Mouse (Mus musculus) heart, postnatal 25 days (tissue): ENCODE data around the gene Tekt2. TPM values are rescaled to one million over a fixed set of nuclear protein-coding genes. Genes with fewer than 3 reads are reported as not detected.
A peak's percentile ranks its signal among the peaks of the same experiment; 100 is the strongest.

ENCODE experiments used
- DNase-seq: peaks from one replicate; pipeline ENCODE4 v3.0.0; 2022; ENCODE audit warnings: low spot score
- intact Hi-C: fragments of 180-260 bp; cut with DNase I; formaldehyde crosslinking; loops from one replicate; pipeline ENCODE4 v1.15.1; 2025
- total RNA-seq, 2 experiments: library from RNA; stranded (reverse); gene quantifications; 2 replicates each; pipeline ENCODE4 v1.2.3; 2021

Tekt2 gene
- total RNA-seq = under 1 TPM; 0.28 to 0.44 TPM

DNA sequence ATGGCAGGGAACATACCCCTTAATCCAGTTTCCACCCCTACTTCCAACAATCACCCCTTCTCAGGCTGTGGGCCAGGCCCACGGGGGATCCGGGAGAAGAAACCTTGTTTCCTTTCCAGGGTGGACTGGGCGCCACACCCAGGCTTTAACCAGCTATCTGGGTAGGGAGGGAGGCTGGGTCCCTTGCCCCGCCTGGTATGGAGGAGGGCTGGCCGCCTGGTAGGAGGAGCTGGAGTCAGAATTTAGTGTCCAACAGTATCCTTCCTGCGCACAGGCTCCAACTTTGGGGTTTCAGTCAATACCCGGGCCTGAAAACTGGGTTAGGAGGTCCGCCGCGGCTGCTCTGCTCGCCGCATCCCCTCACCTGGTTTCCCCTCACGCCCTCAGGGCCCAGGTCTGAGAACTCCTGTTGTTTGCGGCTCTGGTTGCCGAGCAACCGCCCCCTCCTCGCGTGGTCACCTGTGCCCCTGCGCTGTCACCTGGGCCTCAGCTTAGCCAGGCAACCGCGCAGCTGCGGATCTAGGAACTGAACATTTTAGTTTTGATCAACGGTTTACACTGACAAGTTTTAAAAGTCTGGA lies at the start of gene Tekt2:
Tekt2 (minus strand) TSS at position 408 of the 581 bp plus-strand sequence.
- DNase-seq = no peak
- intact Hi-C loops = no loop called here

DNA sequence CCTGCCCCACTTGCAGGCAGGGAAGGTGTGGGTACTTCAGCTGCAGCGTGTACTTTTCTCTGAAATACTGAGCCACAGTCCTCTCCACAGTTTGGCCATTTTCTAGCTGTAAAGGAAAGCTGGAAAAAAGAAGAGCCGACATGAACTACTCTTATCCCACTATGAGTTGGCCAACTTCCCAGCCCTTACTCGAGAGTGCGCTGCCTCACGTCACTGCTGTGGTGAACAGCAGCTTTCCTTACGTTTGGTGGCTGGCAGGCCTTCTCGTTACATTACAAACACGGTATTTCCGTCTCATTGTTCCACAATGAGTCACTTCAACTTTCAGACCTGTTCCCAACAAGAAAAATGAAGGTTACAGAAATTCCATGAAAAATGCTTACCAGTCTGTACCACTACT lies 46.0 kb upstream of the Tekt2 start:
- intact Hi-C loops = no loop called here
- no peak for DNase-seq

DNA sequence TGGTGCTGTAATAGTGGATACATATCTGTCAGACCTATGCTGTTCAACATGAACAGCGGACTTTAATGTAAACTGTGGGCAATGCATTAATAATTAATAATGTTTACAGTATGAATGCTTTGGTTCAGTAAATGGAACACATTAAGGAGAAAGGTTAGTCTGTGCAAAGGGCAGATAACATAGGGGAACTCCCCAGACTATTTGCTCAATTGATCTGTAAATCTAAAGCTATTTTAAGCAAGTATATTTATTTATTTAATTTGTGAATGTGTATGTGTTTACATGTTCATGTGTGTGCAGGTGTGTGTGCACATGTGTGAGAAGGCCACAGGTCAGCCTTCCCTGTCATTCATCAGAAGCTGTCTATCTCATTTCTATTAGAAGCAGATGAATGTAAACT lies 34.6 kb upstream of the Tekt2 start:
- no peak for DNase-seq
- intact Hi-C loops = no loop called here

DNA sequence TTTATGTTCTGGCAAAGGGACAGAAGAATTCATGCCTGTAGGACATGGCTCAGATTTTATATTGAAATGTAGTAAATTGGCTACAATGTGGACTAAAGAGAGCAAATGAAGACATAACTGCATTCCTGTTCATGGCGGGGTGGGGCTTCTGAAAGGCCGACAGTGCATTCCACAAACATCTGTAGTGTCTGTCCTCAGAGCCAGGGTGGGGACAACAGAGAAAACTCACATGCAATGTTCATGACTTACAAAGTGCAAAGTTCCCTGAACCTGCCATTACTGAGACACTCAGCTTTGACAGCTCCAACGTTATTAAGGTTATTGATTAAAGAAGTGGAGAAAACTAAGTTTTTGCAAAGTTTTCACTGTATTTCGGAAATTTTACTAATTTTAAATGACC lies 18.0 kb upstream of the Tekt2 start:
- intact Hi-C loops = no loop called here
- DNase-seq = no peak

DNA sequence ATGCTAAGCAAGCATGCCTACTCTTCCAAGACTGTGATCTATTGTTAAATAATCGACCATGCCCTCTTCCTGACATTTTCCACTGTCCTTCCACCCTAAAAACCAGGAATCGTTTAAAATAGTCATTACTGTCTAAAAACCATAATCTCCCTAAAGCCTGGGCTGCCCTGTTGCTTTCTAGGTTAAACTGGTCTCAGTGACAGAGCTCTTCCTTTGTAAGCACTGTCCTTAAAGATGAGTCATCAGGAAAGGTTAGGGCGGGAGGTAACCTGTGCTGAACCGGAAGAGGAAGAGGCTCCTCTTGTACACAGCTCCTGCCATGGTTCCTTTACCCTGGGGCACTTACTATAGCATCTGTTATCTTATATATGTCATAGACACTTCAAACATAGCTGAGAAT lies 14.0 kb upstream of the Tekt2 start:
- DNase-seq = no peak
- intact Hi-C loops = no loop called here

DNA sequence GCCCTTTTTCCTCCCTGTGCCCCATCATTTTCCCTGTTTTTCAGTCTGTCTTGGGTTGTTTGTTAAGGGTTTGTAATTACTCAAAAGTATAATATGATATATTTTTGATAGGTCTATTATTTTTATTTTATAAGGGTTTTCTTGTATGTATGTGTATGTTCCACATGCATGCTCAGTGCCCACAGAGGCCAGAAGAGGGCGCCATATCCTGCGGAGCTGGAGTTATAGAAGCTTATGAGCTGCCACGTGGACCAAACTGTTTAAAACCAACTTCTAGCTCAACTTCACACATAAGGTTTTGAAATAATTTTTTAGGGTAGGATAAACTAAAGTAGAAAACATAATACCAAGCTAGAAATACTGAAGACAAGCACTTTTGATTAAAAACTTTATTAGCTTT lies 6.9 kb upstream of the Tekt2 start:
- DNase-seq = no peak
- intact Hi-C loops = no loop called here

DNA sequence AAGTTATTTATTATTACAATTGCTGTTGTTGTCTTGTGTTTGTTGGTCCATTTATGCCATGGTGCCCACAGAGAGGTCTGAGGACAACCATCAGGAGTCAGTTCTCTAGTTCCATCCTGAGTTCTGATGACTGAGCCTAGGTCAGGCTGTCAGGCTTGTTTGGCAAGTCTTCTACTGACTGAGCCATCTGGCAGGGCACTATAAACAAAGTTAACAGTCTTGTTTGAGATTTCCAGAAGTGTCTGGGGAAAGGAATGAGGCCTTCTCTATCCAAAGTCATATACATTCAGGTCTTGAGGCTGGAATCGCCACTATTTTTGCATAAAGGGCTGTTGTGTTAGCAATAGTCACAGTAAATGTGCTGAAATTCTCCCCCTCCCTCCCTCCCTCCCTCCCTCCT lies 6.3 kb upstream of the Tekt2 start:
- no peak for DNase-seq
- intact Hi-C loops = no loop called here

DNA sequence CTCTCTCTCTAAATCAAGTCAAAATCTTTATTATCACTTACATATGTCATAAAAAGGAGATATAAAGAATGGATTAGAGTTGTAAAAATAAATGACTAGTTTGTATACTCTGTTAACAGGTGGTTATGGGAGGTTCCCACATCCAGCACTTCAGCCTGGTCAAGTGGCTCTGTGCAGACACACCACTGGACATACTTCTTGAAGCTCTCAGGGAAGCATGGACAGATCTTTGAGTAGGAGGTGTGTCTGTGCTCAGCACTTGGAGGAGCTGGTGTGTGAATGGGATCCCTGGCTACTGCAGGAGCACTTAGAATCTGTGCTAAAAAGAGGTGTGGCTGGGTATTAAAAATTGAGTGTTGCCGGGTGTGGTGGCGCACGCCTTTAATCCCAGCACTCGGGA lies 4.8 kb upstream of the Tekt2 start:
- intact Hi-C loops = no loop called here
- DNase-seq = no peak

DNA sequence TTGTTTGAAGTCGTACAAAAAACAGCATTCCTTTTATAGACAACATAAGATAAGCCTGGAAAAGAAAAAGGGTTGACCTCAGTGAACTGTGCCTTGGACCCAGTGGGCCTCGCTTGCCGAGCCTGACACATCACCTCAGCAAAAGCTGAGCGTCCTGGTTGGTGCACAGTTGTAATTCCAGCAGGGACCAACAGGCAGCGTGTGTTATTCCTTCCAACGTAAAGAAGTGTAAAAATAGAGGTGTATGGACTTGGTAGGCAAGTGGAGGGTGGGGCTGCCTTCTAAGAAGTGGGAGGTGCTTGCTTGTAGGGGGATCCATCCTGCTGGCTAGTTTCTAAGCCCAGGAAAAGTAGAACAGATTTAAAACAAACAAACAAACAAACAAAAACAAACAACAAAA lies 548 bp upstream of the Tekt2 start:
- DNase-seq = no peak
- intact Hi-C loops = no loop called here

DNA sequence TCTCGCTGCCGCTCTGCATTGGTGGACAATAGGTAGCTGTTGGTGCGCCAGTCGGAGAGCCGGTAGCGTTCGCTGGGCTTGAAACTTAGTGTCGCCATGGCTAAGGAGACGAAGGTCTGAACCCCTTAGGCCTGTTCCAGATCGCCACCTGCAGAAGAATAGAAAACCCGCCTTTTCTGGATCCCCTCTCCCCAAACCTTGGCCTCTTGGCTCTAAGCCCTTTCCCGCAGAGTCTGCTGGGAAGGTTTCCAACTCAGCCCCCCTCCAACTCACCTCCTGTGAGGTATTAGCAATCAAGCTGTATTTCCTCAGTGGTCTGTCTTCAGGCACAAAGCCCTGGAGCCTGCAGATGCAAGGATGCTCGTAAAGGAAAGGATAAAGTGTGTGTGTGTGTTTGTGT lies 627 bp downstream of the Tekt2 start:
- intact Hi-C loops = no loop called here

DNA sequence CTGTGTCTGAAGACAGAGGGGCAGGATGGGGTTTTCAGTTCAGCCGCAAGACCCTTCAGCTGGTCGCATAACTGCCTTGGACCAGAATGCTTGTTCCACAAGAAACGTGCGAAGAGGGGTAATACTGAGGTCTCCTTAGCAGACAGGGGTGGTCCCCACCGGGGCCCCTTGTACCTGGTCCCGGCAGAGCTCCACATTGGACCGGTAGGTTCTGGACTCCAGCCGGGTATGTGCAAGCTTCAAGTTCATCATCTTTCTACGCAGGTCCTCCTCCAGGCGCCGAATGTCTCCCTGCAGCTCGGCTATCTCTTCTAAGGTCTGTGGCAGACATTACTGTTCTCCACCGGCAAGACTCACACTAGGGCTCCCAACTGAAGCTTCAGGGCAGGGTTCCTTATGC lies 2.8 kb downstream of the Tekt2 start:
- DNase-seq = no peak
- intact Hi-C loops = no loop called here

More for the DNA sequence above, 627 bp downstream of the Tekt2 start:
- DNase-seq = no peak

DNA sequence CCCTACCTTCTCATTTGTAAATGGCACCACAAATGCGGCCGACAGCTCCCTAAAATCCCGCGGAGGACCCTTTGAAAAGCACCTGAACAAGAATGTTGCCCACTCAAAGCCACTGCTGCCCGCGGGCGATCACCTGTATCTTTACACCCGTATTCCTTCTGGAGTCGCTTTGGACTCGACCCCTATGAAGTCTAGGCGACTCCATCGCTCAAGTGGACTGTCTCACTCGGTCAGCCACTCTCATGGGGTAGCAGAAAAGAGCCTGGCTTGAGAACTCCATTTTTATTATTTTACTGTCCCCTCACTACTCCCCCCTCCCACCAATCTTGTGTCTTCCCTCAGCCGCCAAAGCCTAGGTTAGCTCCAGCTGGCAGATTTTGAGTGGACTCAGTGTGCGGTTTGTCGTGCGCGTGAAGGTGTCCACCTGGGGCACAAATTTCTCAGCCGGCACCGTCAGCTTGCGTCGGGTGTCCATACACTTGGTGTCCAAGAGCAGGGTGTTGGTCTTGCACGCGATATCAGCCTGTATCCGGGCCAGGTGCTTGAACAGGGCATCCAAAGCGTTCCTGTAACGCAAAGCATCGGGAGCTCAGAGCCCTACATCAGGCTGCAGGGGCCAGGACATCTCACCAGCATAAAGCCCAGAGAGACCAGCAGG lies 3.5 kb downstream of the Tekt2 start:
- intact Hi-C loops = no loop called here
- DNase-seq = no peak

DNA sequence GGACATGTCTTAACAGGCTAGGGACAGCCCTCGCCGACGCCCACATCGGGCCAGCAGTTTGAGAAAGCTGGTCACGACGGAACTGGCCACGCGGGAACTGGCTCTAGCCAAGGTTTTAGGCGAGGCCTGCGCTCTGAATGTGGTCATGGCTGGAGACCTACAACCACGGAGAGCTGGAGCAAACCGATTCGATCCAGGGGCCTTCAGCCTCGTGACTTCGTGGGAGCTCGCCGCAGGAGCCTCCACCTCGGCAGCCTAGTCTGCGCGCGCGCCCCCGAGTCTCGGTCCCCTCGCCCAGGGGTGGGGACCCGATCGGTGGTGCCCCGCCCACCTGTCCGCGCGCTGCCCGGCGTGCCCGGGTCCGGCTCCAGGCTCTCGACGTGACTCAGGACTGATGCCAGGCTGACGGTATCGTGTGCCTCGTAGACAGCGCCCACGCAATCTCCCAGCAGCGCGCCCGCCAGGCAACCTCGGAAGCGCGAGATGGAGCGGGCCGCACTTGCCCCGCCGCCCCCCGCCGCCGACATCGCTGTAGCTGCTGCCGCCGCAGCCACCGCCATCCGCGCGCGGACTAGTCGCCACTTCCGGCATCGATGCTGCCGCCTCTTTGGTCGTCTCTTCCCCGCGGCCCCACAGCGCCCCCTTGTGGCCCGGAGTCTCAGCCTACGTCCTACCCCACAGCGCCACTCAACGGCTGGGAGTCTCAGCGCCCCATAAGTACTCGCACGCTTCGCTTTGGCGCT lies 4.2 kb downstream of the Tekt2 start, which contains the start of gene Adprhl2:
Adprhl2 (minus strand) TSS at position 593 of the 743 bp plus-strand sequence.
- peak; percentile 90 for DNase-seq
- intact Hi-C loops = no loop called here

DNA sequence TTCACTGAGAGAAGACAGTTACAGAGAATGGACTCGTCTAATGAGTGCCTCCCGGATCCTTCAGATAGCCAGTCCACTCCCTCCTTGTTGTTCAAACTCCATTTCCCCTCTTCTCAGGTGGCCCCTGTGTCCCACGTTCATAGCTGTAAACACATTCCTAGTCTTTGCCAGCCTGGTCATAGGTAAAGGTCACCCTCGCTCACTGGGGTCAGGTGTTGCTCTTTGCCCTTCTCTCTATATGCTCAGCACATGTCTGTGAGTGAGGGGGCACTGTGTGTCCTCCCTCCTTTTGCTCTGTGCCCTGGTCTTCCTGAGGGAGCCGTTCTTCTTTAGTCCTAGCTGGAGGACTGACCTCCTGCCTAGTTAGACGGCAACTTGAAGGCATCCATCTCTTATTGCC lies 5.7 kb downstream of the Tekt2 start:
- no peak for DNase-seq
- intact Hi-C loops = no loop called here

DNA sequence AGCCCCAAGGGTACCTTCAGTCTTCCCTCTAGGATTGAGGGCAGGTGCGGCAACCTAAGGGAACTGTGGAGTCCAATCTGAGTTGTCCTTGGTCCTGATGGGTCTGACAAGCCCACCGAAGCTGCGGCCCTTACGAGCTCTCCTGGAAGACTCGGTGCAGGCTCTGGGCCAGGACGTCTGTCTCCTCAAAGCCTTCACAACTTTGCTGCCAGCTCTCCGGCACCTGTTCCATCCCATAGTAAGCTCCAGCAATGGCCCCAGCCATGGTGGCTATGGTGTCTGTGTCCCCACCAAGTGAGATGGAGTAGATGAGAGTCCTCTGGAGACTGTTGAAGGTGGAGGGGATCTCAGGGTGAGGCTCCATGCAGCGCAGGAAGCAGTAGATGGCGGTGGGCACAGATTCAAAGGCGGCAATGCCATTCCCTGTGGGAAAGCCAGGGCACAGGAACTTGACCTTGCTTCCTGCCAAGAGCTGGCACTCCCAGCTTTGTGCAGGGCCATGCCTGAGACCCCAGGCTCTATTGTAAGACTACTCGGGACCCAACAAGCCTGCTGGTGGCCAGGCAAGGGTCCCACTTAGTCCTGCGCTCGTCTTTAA lies 8.9 kb downstream of the Tekt2 start:
- no peak for DNase-seq
- intact Hi-C loops = no loop called here

DNA sequence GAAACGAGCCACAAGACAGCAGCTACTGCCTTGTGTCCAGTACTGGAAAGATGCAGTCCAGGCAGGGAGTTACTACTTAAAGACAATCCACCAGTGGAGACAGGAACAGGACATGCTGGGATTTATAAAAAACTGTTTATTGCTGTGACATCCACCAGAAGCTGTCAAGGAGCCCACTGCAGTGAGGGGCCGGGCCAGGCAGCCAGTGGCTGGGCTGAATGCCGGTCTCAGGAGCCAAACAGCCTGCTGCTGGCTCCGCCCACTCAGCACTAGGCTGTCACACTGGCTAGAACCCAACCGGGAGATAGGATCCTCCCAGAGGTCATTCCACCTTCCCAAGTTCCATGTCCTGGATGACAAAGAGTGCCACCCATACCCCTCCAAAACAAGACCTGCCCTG lies 9.6 kb downstream of the Tekt2 start:
- intact Hi-C loops = no loop called here
- DNase-seq = no peak

DNA sequence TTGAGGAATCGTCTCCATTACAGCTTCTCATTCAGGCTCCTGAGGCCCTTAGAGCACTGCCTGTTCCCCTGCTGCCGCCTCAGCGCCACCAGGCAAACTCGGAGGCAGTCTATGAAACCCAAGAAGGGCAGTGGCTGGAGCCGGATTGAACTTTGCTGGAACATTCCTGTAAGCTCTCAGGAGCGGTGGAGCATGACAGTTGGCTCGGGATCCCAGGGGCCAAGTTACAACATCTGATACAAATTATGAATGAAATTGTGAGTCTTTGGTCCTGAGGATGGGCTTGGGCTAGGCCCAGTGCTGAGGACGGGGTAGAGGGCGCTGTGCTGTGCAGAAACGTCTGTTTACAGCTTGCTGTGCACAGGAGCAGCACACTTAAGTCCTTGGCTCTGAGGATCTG lies 11.1 kb downstream of the Tekt2 start:
- DNase-seq = no peak

DNA sequence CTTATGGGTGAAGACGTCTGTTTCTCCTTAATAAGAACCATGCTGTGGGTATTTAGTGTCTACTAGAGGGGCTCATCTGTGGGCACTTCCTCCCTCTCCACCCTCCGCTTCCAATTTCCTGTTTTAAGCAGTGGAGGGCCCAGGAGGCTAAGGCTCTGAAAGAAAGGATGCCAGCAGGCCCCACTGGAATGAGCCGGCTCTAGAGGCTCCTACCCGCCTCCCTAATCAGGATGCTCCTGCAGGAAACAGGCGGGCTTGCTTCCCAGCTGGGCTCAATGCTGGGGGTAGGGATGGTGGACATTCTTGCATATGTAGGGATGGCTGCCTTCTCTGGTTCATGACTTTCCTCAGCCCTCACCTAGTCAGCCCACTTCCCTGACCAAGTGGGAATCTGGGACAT lies 12.3 kb downstream of the Tekt2 start:
- DNase-seq = no peak
- intact Hi-C loops = loop anchor here (5.0 kb wide), 1 partner anchor 226 kb away; no protein-coding TSS in a partner anchor

More for the DNA sequence above, 11.1 kb downstream of the Tekt2 start:
- intact Hi-C loops = loop anchor here (5.0 kb wide), 1 partner anchor 227 kb away; no protein-coding TSS in a partner anchor

DNA sequence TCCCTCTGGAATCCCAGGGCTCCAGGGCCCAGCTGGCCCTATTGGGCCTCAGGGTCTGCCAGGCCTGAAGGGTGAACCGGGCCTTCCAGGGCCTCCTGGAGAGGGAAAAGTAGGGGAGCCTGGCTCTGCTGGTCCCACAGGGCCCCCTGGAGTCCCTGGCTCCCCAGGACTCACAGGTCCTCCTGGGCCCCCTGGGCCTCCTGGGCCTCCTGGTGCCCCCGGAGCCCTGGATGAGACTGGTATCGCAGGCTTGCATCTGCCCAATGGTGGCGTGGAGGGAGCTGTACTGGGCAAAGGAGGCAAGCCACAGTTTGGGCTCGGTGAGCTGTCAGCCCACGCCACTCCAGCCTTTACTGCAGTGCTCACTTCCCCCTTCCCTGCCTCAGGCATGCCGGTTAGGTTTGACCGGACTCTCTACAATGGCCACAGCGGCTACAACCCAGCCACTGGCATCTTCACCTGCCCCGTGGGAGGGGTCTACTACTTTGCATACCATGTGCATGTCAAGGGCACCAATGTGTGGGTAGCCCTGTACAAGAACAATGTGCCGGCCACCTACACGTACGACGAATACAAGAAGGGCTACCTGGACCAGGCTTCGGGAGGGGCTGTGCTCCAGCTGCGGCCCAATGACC lies 13.8 kb downstream of the Tekt2 start:
- DNase-seq = no peak
- intact Hi-C loops = loop anchor here (5.0 kb wide), 1 partner anchor 224 kb away; no protein-coding TSS in a partner anchor

DNA sequence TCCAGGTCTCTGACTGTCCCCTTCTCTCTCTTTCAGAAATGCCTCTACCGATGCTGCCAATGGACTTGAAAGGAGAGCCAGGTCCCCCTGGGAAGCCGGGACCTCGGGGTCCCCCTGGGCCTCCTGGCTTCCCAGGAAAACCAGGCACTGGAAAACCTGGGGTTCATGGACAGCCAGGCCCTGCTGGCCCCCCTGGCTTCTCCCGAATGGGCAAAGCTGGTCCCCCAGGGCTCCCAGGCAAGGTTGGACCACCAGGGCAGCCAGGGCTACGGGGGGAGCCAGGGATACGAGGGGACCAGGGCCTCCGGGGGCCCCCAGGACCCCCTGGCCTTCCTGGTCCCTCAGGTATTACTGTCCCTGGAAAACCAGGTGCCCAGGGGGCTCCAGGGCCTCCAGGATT lies 15.1 kb downstream of the Tekt2 start:
- intact Hi-C loops = loop anchor here (1.0 to 5.0 kb wide), 2 partner anchors 129 to 223 kb away; no protein-coding TSS in a partner anchor
- DNase-seq = no peak
